Mouse (Mus musculus) midbrain, embryonic 13.5 days (tissue): ENCODE results near the gene Ssbp3. TPM values are rescaled to one million over a fixed set of nuclear protein-coding genes. Genes with fewer than 3 reads are reported as not detected.

Source experiments
- ATAC-seq: fragments of 200-750 bp; cut with Nextera tagmentation; 2 replicates; pipeline ENCODE4 v1.8.0; 2017; ENCODE audit warnings: mild to moderate bottlenecking, moderate TSS enrichment, moderate library complexity
- H3K27ac ChIP-seq: fragments of 300-500 bp; sonication (generic); 2 replicates; pipeline ENCODE4 v1.5.1; 2015; ENCODE audit warnings: inconsistent platforms, mild to moderate bottlenecking, moderate library complexity
- H3K27me3 ChIP-seq: fragments of 300-500 bp; sonication (generic); 2 replicates; pipeline ENCODE4 v1.6.1; 2015; ENCODE audit warnings: mild to moderate bottlenecking, inconsistent platforms
- H3K36me3 ChIP-seq: fragments of 300-500 bp; sonication (generic); 2 replicates; pipeline ENCODE4 v1.6.1; 2015; ENCODE audit warnings: mild to moderate bottlenecking, inconsistent platforms
- H3K4me1 ChIP-seq: fragments of 300-500 bp; sonication (generic); replicated peaks from 2 replicates; pipeline ENCODE4 v1.6.1; 2015; ENCODE audit warnings: inconsistent platforms
- H3K4me2 ChIP-seq: fragments of 300-500 bp; sonication (generic); replicated peaks from 2 replicates; pipeline ENCODE4 v1.6.1; 2015; ENCODE audit warnings: moderate library complexity, mild to moderate bottlenecking, inconsistent platforms
- H3K4me3 ChIP-seq: fragments of 300-500 bp; sonication (generic); replicated peaks from 2 replicates; pipeline ENCODE4 v1.5.1; 2015; ENCODE audit warnings: mild to moderate bottlenecking, inconsistent platforms
- H3K9ac ChIP-seq: fragments of 300-500 bp; sonication (generic); replicated peaks from 2 replicates; pipeline ENCODE4 v1.6.1; 2015; ENCODE audit warnings: mild to moderate bottlenecking, inconsistent platforms
- H3K9me3 ChIP-seq: fragments of 300-500 bp; sonication (generic); 2 replicates; pipeline ENCODE4 v1.6.1; 2016; ENCODE audit warnings: mild to moderate bottlenecking, inconsistent platforms
- WGBS: fragments of 180-500 bp; shearing (Covaris S2); methylation state at CpG from one replicate; pipeline ENCODE4 v1.1.7; 2015; 5-methylcytosine and 5-hydroxymethylcytosine counted together
- polyA plus RNA-seq: library from polyadenylated mRNA; unstranded; fragments of >200 nt; fragmentation: Nextera tagmentation; extraction: Ambion mirVana; gene quantifications from 2 replicates; pipeline ENCODE4 v1.2.1, GENCODE M21; 2015

Gene Ssbp3
- polyA plus RNA-seq, 1 experiment from 2014 or later, result 229 TPM

DNA sequence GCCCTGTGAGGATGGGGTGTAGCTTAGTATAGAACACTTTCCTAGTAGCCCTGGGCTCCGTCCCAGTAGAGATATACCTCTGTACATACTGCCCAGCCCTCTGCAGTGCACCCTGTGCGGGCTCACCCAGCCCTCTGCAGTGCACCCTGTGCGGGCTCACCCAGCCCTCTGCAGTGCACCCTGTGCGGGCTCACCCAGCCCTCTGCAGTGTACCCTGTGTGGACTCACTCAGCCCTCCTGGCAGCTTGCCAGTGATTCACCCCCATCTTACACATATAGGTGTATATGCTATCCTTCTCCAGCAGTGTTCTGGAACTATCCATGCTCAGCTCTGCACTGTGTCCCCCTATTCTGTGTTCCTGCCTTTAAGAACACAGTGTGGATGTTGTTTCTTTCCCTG lies 168.4 kb downstream of the Ssbp3 start:
- Histone ChIP-seq H3K9ac (no peak overlapping the region), H3K9me3 (no peaks in the 10 kb centered on the region), H3K36me3 (no peaks in the 10 kb centered on the region), H3K4me3 (no peak overlapping the region), H3K4me2 (no peak overlapping the region), H3K27me3 (no peaks in the 10 kb centered on the region), H3K27ac (no peak overlapping the region), H3K4me1 (peaks cover 24% of the 10 kb centered on the region)
- WGBS, result 95% methylated on average over 4 of the region's 4 CpGs
- peak; percentile 65 for ATAC-seq

DNA sequence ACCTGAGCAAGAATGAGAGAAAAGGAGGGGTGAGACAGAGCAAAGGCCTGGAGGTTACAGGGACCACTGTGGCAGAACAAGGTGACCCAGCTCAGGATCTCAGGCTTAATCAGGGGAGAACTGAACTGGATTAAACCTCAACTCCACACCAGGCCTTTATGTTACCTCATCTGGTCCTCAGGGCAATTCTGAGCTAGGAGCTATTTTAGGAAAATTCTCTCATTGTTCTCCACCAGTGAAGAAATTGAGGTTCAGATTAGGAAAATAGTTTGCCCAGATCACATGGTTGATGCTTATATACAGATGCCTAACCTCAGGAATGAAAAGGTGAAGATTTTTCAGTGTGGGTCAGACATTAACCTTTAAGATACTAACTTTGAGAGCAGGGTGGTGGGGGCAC lies 169.2 kb downstream of the Ssbp3 start:
- no peak overlapping the region for H3K4me2 ChIP-seq
- no peaks in the 10 kb centered on the region for H3K9me3 ChIP-seq
- no peaks in the 10 kb centered on the region for H3K27me3 ChIP-seq
- ATAC-seq, result no peak
- no peak overlapping the region for H3K27ac ChIP-seq
- H3K4me3 ChIP-seq, result no peak overlapping the region
- no peak overlapping the region for H3K9ac ChIP-seq
- no peaks in the 10 kb centered on the region for H3K36me3 ChIP-seq
- H3K4me1 ChIP-seq, result peaks cover 32% of the 10 kb centered on the region

DNA sequence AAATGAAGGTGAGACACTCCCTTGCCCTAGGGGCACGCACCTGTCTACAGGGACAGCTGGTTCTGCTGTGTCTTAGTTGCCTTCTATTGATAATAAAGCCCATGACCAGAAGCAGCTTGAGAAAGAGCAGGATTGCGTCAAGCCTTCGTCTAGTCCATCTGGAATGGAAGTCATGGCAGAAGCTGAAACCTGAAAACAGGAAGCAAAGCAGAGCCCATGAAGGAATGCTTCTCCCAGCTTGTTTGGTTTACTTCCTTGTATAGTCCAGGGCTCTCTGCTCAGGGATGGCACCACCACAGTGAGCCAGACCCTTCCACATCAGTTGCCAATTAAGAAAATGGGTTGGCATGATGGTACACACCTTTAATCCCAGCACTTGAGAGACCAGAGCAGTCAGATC lies 171.7 kb downstream of the Ssbp3 start:
- no peak overlapping the region for H3K4me2 ChIP-seq
- peaks cover 36% of the 10 kb centered on the region for H3K4me1 ChIP-seq
- H3K9me3 ChIP-seq, result no peaks in the 10 kb centered on the region
- no peak overlapping the region for H3K4me3 ChIP-seq
- no peaks in the 10 kb centered on the region for H3K27me3 ChIP-seq
- H3K27ac ChIP-seq, result no peak overlapping the region
- no peak overlapping the region for H3K9ac ChIP-seq
- no peaks in the 10 kb centered on the region for H3K36me3 ChIP-seq
- no peak for ATAC-seq
- 93% methylated on average over 3 of the region's 3 CpGs for WGBS

- Histone ChIP-seq H3K9me3 (no peaks in the 10 kb centered on the region), H3K4me1 (peaks cover 36% of the 10 kb centered on the region), H3K36me3 (no peaks in the 10 kb centered on the region), H3K27me3 (no peaks in the 10 kb centered on the region), H3K4me3 (no peak overlapping the region), H3K9ac (no peak overlapping the region), H3K27ac (no peak overlapping the region), H3K4me2 (no peak overlapping the region)
- 97% methylated on average over 4 of the region's 4 CpGs for WGBS
- no peak for ATAC-seq
Observed at GRCm38 (mm10) chr4:107083126-107083525, 172.6 kb downstream of the Ssbp3 start.

DNA sequence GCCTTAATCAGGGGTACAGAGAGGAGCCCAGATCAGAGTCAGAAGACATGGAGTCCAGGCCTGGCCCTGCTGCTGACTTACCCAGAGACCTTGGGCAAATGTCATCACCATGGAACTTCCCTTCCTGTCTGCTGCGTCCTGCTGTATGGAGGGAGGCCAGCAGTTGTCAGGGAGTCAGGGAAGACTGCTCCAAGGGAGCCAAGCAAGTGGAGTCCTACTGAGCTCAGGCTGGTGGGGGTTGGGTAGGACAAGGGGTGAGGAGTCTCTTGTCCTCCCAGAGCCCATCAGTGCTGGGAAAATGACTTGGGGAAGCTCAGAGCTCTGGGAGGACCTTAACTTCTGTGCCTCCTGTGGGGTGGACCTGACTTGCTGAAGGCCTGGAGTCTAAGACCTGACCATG lies 173.8 kb downstream of the Ssbp3 start:
- H3K27me3 ChIP-seq, result no peaks in the 10 kb centered on the region
- 0 out of 2 replicates have a peak overlapping the region, but pooled peaks have one; percentile 3 for H3K4me2 ChIP-seq
- no peaks in the 10 kb centered on the region for H3K9me3 ChIP-seq
- ATAC-seq, result peak; percentile 54
- peaks cover 30% of the 10 kb centered on the region for H3K4me1 ChIP-seq
- no peak overlapping the region for H3K4me3 ChIP-seq
- 0% methylated on average over 1 of the region's 1 CpGs for WGBS
- no peak overlapping the region for H3K9ac ChIP-seq
- H3K27ac ChIP-seq, result peak overlapping the region; percentile 87
- H3K36me3 ChIP-seq, result no peaks in the 10 kb centered on the region

- H3K27me3 ChIP-seq, result no peaks in the 10 kb centered on the region
- peak overlapping the region; percentile 87 for H3K27ac ChIP-seq
- H3K4me3 ChIP-seq, result no peak overlapping the region
- 0 out of 2 replicates have a peak overlapping the region, but pooled peaks have one; percentile 3 for H3K4me2 ChIP-seq
- WGBS, result 2% methylated on average over 6 of the region's 6 CpGs
- no peaks in the 10 kb centered on the region for H3K9me3 ChIP-seq
- no peaks in the 10 kb centered on the region for H3K36me3 ChIP-seq
- peaks cover 30% of the 10 kb centered on the region for H3K4me1 ChIP-seq
- H3K9ac ChIP-seq, result no peak overlapping the region
- peak; percentile 95 for ATAC-seq
Observed at GRCm38 (mm10) chr4:107084858-107085257, 174.4 kb downstream of the Ssbp3 start.

- H3K9ac ChIP-seq, result no peak overlapping the region
- no peak overlapping the region for H3K27ac ChIP-seq
- no peak for ATAC-seq
- peaks cover 10% of the 10 kb centered on the region for H3K4me1 ChIP-seq
- H3K4me3 ChIP-seq, result no peak overlapping the region
- no peaks in the 10 kb centered on the region for H3K36me3 ChIP-seq
- 82% methylated on average over 14 of the region's 14 CpGs for WGBS
- no peaks in the 10 kb centered on the region for H3K9me3 ChIP-seq
- H3K4me2 ChIP-seq, result no peak overlapping the region
- no peaks in the 10 kb centered on the region for H3K27me3 ChIP-seq
Observed at GRCm38 (mm10) chr4:107091696-107092095, 181.2 kb downstream of the Ssbp3 start.

DNA sequence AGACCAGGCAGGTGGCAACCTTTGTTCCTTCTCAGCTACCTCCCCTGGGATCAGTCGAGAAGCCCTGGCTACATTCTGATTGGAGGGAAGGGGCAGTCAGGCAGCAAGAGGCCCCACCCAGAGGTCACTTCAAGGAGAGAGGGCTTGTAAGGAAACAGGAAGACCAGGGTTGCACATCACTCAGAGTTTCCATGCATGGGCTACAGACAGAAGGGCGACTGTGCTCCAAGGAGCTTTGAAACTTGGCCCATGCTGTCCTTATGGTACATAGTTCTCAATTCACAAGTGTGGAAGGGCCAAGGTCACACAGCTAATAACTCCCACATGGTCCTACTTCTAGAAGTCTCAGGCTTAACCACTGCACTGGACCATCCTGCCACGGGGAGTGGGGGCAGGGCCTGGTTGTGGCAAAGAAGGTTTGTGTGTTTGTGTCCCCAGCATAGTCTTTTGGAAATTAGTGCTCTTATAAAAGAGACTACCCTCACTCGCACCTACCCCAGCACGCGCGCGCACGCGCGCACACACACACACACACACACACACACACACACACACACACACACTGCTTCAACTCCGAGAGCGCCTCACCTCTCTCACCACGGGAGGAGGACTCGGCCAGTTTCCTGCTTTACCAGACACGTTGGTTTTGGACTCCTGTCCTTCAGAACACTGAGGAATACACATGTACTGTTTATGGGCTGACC lies 184.1 kb downstream of the Ssbp3 start:
- no peak overlapping the region for H3K27ac ChIP-seq
- H3K4me3 ChIP-seq, result no peak overlapping the region
- H3K36me3 ChIP-seq, result no peaks in the 10 kb centered on the region
- H3K9ac ChIP-seq, result no peak overlapping the region
- peaks cover 28% of the 10 kb centered on the region for H3K4me1 ChIP-seq
- ATAC-seq, result no peak
- no peak overlapping the region for H3K4me2 ChIP-seq
- 80% methylated on average over 16 of the region's 16 CpGs for WGBS
- H3K27me3 ChIP-seq, result no peaks in the 10 kb centered on the region
- no peaks in the 10 kb centered on the region for H3K9me3 ChIP-seq

GRCm38 (mm10) chr4:107096043-107096442 lies 185.5 kb downstream of the Ssbp3 start:
- Histone ChIP-seq H3K36me3 (no peaks in the 10 kb centered on the region), H3K4me3 (no peak overlapping the region), H3K27me3 (no peaks in the 10 kb centered on the region), H3K9ac (no peak overlapping the region), H3K27ac (peak overlapping the region; percentile 62), H3K4me1 (peaks cover 28% of the 10 kb centered on the region), H3K9me3 (no peaks in the 10 kb centered on the region), H3K4me2 (no peak overlapping the region)
- ATAC-seq, result no peak
- 23% methylated on average over 6 of the region's 6 CpGs for WGBS

DNA sequence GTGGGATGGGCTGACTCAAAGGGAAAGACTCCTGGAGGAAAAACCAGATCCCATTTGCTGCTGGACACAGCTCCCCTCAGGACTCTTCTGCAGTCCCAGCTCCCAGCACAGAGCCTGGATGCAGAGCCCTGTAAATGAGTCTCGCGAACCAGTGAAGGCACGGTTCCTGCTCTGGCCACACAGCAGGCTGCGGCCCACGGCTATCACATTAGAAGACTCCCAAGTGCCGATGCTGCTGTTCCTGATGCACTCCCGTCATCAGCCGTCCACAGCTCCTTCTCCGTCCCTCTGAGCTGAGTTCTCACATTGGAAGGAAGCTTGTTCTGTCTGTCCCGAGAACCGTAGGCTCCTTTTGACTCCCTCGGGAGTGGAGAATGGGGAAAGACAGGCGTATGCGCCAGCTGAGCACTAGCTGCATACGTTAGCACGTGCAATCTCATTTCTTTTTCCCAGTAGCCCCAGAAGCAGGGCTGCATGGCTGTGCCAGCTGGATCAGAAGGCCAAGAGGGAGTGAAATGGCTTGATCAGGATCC lies 186.4 kb downstream of the Ssbp3 start, which contains the start of gene Cdcp2:
Cdcp2 (plus strand) TSS at position 51 of the 533 bp plus-strand sequence.
- WGBS, result 37% methylated on average over 16 of the region's 16 CpGs
- no peak within 1 kb of the TSS for H3K4me3 ChIP-seq
- H3K27ac ChIP-seq, result peak within 1 kb of the TSS; percentile 62
- no peaks in the 10 kb centered on the region for H3K36me3 ChIP-seq
- H3K4me2 ChIP-seq, result no peak within 1 kb of the TSS
- no peaks in the 10 kb centered on the region for H3K27me3 ChIP-seq
- no peak within 1 kb of the TSS; the same call in 1 of the 2 replicates for H3K9ac ChIP-seq
- H3K9me3 ChIP-seq, result no peaks in the 10 kb centered on the region
- peaks cover 28% of the 10 kb centered on the region for H3K4me1 ChIP-seq
- no peak for ATAC-seq

DNA sequence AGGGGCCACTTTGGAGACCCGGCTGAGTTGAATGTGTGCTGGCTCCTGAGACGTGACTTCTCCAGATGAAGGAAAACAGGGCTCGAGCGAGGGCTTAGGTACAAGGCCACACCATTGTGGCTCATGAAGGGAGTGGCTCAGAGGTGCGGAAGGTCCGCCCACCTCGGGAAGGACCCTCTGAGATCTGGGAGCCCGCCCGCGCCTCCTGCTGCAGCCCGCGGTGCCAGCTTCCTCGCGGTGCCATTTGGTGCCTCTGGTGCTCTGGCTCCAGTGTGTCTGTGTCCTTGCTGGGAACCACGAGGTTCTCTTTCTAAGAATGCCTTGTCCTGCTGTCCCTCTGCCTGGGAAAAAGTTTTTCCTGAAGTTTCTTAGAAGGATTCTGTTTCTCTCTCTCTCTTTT lies 187.4 kb downstream of the Ssbp3 start:
- 61% methylated on average over 15 of the region's 15 CpGs for WGBS
- Histone ChIP-seq H3K4me2 (no peak overlapping the region), H3K27ac (peak overlapping the region; percentile 61; the same call in 1 of the 2 replicates), H3K27me3 (no peaks in the 10 kb centered on the region), H3K9ac (no peak overlapping the region), H3K36me3 (no peaks in the 10 kb centered on the region), H3K4me1 (peaks cover 28% of the 10 kb centered on the region), H3K4me3 (no peak overlapping the region), H3K9me3 (no peaks in the 10 kb centered on the region)
- ATAC-seq, result no peak

GRCm38 (mm10) chr4:107098375-107098774 lies 187.9 kb downstream of the Ssbp3 start:
- H3K27ac ChIP-seq, result no peak overlapping the region
- H3K4me2 ChIP-seq, result no peak overlapping the region
- no peak for ATAC-seq
- H3K4me1 ChIP-seq, result peaks cover 28% of the 10 kb centered on the region
- H3K4me3 ChIP-seq, result no peak overlapping the region
- 80% methylated on average over 10 of the region's 10 CpGs for WGBS
- H3K36me3 ChIP-seq, result no peaks in the 10 kb centered on the region
- H3K9me3 ChIP-seq, result no peaks in the 10 kb centered on the region
- no peaks in the 10 kb centered on the region for H3K27me3 ChIP-seq
- H3K9ac ChIP-seq, result no peak overlapping the region
